Mouse (Mus musculus) hindbrain, embryonic 14.5 days (tissue): ENCODE results near the gene Zfp341. TPM values are rescaled to one million over a fixed set of nuclear protein-coding genes. Genes with fewer than 3 reads are reported as not detected.

Experiments
- ATAC-seq: fragments of 200-750 bp; cut with Nextera tagmentation; 2 replicates; pipeline ENCODE4 v1.8.0; 2017; ENCODE audit warnings: moderate number of reproducible peaks, mild to moderate bottlenecking, moderate TSS enrichment, moderate library complexity; ENCODE audit not compliant: low FRiP score
- DNase-seq: peaks from one replicate; pipeline ENCODE4 v3.0.0-alpha.2; 2015; ENCODE audit warnings: low spot score
- H3K27ac ChIP-seq: fragments of 300-500 bp; sonication (generic); 2 replicates; pipeline ENCODE4 v1.5.1; 2014; ENCODE audit warnings: mild to moderate bottlenecking, moderate library complexity
- H3K27me3 ChIP-seq: fragments of 300-500 bp; sonication (generic); 2 replicates; pipeline ENCODE4 v1.6.1; 2014; ENCODE audit warnings: mild to moderate bottlenecking, low read length, mixed read lengths; ENCODE audit not compliant: control insufficient read depth, insufficient read depth
- H3K36me3 ChIP-seq: fragments of 300-500 bp; sonication (generic); replicated peaks from 2 replicates; pipeline ENCODE4 v1.6.1; 2014; ENCODE audit not compliant: control insufficient read depth, insufficient read depth
- H3K4me1 ChIP-seq: fragments of 300-500 bp; sonication (generic); replicated peaks from 2 replicates; pipeline ENCODE4 v1.6.1; 2014; ENCODE audit warnings: antibody characterized with exemption, low read length, mixed read lengths; ENCODE audit not compliant: control insufficient read depth, insufficient read depth
- H3K4me2 ChIP-seq: fragments of 300-500 bp; sonication (generic); replicated peaks from 2 replicates; pipeline ENCODE4 v1.6.1; 2014; ENCODE audit warnings: mild to moderate bottlenecking, moderate library complexity
- H3K4me3 ChIP-seq: fragments of 300-500 bp; sonication (generic); replicated peaks from 2 replicates; pipeline ENCODE4 v1.5.1; 2014; ENCODE audit warnings: mild to moderate bottlenecking, low read length
- H3K9ac ChIP-seq: fragments of 300-500 bp; sonication (generic); 2 replicates; pipeline ENCODE4 v1.6.1; 2014
- H3K9me3 ChIP-seq: fragments of 300-500 bp; sonication (generic); 2 replicates; pipeline ENCODE4 v1.6.1; 2016; ENCODE audit warnings: low read length; ENCODE audit not compliant: control insufficient read depth
- WGBS: fragments of 180-500 bp; shearing (Covaris S2); extraction: QIAGEN DNeasy Blood & Tissue Kit; methylation state at CpG from one replicate; pipeline ENCODE4 v1.1.7; 2014; 5-methylcytosine and 5-hydroxymethylcytosine counted together
- polyA plus RNA-seq: library from polyadenylated mRNA; unstranded; fragments of >200 nt; fragmentation: Nextera tagmentation; extraction: Ambion mirVana; gene quantifications from 2 replicates; pipeline ENCODE4 v1.2.1, GENCODE M21; 2014

Zfp341 gene
- polyA plus RNA-seq, 1 experiment from 2014 or later: 2.0 TPM

GRCm38 (mm10) chr2:154639115-154639514 lies 26.0 kb downstream of the Zfp341 start:
- no peak for ATAC-seq
- Histone ChIP-seq H3K4me2 (no peak overlapping the region), H3K9me3 (peaks cover 5% of the 10 kb centered on the region; the same call in 1 of the 2 replicates), H3K27ac (no peak overlapping the region), H3K36me3 (peaks cover 71% of the 10 kb centered on the region), H3K9ac (no peak overlapping the region), H3K4me3 (no peak overlapping the region), H3K4me1 (no peaks in the 10 kb centered on the region), H3K27me3 (no peaks in the 10 kb centered on the region)
- 92% methylated on average over 4 of the region's 4 CpGs for WGBS
- no peak for DNase-seq

- no peak for ATAC-seq
- DNase-seq: no peak
- no peak overlapping the region for H3K27ac ChIP-seq
- H3K9me3 ChIP-seq: peaks cover 5% of the 10 kb centered on the region; the same call in 1 of the 2 replicates
- H3K27me3 ChIP-seq: no peaks in the 10 kb centered on the region
- no peak overlapping the region for H3K9ac ChIP-seq
- H3K4me2 ChIP-seq: no peak overlapping the region
- no peak overlapping the region for H3K4me3 ChIP-seq
- 87% methylated on average over 8 of the region's 8 CpGs for WGBS
- H3K36me3 ChIP-seq: peaks cover 69% of the 10 kb centered on the region
- no peaks in the 10 kb centered on the region for H3K4me1 ChIP-seq
Measured at GRCm38 (mm10) chr2:154641176-154641575, 28.1 kb downstream of the Zfp341 start.

DNA sequence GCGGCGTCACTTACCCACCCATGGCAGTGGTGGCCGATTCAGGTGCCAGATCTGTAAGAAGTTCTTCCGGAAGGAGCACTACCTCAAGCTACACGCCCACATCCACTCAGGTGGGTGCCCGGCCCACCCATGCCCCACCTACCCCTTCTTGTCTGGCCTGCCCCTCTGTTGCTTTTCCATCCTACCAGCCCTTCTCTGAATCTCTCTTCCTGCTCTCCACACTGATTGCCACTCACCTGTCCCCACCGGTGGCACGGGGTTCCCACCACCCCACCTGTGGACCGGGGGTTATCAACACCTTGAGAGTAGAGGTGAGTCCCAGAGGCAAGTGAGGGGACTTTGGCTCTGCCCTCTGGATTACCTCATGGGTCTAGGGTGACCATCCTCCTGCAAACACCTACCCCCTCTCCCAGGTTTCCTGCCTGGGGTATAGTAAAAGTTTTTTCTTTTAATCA lies 28.9 kb downstream of the Zfp341 start:
- H3K4me1 ChIP-seq: no peaks in the 10 kb centered on the region
- ATAC-seq (no peak), DNase-seq (no peak)
- H3K4me2 ChIP-seq: no peak overlapping the region
- no peak overlapping the region for H3K4me3 ChIP-seq
- H3K9me3 ChIP-seq: peaks cover 5% of the 10 kb centered on the region; the same call in 1 of the 2 replicates
- H3K27ac ChIP-seq: no peak overlapping the region
- whole genome bisulfite sequencing: 97% methylated on average over 9 of the region's 9 CpGs
- H3K9ac ChIP-seq: no peak overlapping the region
- no peaks in the 10 kb centered on the region for H3K27me3 ChIP-seq
- peaks cover 70% of the 10 kb centered on the region for H3K36me3 ChIP-seq

GRCm38 (mm10) chr2:154642712-154643385 lies 29.8 kb downstream of the Zfp341 start:
- Histone ChIP-seq H3K36me3 (peaks cover 62% of the 10 kb centered on the region), H3K27me3 (no peaks in the 10 kb centered on the region)
- 86% methylated on average over 6 of the region's 6 CpGs for whole genome bisulfite sequencing

GRCm38 (mm10) chr2:154646634-154647033 lies 33.5 kb downstream of the Zfp341 start:
- DNase-seq (no peak), ATAC-seq (no peak)
- no peak overlapping the region for H3K9ac ChIP-seq
- no peak overlapping the region for H3K4me2 ChIP-seq
- no peak overlapping the region for H3K27ac ChIP-seq
- H3K4me1 ChIP-seq: no peaks in the 10 kb centered on the region
- H3K27me3 ChIP-seq: no peaks in the 10 kb centered on the region
- H3K4me3 ChIP-seq: no peak overlapping the region
- peaks cover 37% of the 10 kb centered on the region for H3K36me3 ChIP-seq
- no peaks in the 10 kb centered on the region for H3K9me3 ChIP-seq
- WGBS: 87% methylated on average over 5 of the region's 5 CpGs

More at GRCm38 (mm10) chr2:154642712-154643385, 29.8 kb downstream of the Zfp341 start:
- H3K27ac ChIP-seq: no peak overlapping the region
- no peak overlapping the region for H3K9ac ChIP-seq
- H3K4me3 ChIP-seq: no peak overlapping the region
- no peak overlapping the region for H3K4me2 ChIP-seq
- no peak for ATAC-seq
- H3K9me3 ChIP-seq: peaks cover 5% of the 10 kb centered on the region; the same call in 1 of the 2 replicates
- no peaks in the 10 kb centered on the region for H3K4me1 ChIP-seq
- DNase-seq: no peak

DNA sequence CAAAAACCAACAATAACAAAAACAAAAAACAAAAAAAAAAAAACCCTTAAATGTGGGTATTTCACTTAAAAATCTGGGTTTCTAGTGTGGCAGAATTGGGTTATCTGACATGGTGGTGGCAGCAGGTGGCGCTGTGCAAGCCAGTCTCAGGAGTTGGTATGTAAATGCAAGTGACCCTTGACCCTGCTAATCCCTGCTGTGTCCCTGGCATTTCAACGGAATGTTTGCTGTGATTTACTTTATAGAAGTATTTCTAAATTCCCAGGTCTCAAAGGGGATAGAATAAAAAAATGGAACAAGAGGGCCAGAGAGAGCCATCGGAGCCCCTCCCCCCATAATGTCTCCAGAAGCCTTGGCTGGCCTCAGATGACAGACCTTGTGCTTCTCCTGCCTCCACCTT lies 35.0 kb downstream of the Zfp341 start:
- Histone ChIP-seq H3K27me3 (no peaks in the 10 kb centered on the region), H3K27ac (no peak overlapping the region), H3K36me3 (peaks cover 32% of the 10 kb centered on the region), H3K4me2 (no peak overlapping the region), H3K4me3 (no peak overlapping the region), H3K4me1 (no peaks in the 10 kb centered on the region), H3K9me3 (no peaks in the 10 kb centered on the region), H3K9ac (no peak overlapping the region)
- DNase-seq (peak; percentile 46), ATAC-seq (no peak)
- WGBS: 25% methylated on average over 3 of the region's 3 CpGs

DNA sequence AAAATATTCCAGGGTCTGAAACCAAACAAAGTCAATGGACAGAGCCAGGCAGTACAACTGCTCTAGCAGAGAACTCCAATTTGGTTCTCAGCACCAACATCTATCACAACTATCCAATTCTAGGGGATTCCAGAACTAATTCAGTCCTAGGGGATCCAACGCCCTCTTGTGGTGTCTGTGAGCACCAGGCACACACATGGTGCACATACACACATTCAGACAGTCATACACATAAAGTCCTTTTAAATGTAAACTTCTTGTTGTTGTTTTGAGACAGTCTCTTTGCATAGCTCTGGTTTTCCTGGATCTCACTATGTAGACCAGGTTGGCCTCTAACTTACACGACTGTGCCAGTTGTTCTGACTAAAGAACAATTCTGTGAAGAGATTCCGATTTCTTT lies 37.3 kb downstream of the Zfp341 start:
- no peak overlapping the region for H3K9ac ChIP-seq
- no peak overlapping the region for H3K4me3 ChIP-seq
- no peaks in the 10 kb centered on the region for H3K27me3 ChIP-seq
- H3K27ac ChIP-seq: no peak overlapping the region
- 79% methylated on average over 3 of the region's 3 CpGs for WGBS
- ATAC-seq (no peak), DNase-seq (no peak)
- no peak overlapping the region for H3K4me2 ChIP-seq
- no peaks in the 10 kb centered on the region for H3K4me1 ChIP-seq
- no peaks in the 10 kb centered on the region for H3K9me3 ChIP-seq
- H3K36me3 ChIP-seq: peaks cover 10% of the 10 kb centered on the region

GRCm38 (mm10) chr2:154651363-154651762 lies 38.3 kb downstream of the Zfp341 start, which contains the start of gene Chmp4b:
Chmp4b (plus strand) TSS chr2:154651705.
- 0 out of 2 replicates have a peak, but pooled peaks cover 2% of the 10 kb centered on the region for H3K36me3 ChIP-seq
- no peak within 1 kb of the TSS for H3K4me3 ChIP-seq
- ATAC-seq (no peak), DNase-seq (no peak)
- no peaks in the 10 kb centered on the region for H3K9me3 ChIP-seq
- WGBS: 58% methylated on average over 8 of the region's 8 CpGs
- no peak within 1 kb of the TSS for H3K4me2 ChIP-seq
- 0 out of 2 replicates have a peak, but pooled peaks cover 2% of the 10 kb centered on the region for H3K4me1 ChIP-seq
- H3K27ac ChIP-seq: no peak within 1 kb of the TSS
- H3K9ac ChIP-seq: no peak within 1 kb of the TSS
- H3K27me3 ChIP-seq: no peaks in the 10 kb centered on the region

DNA sequence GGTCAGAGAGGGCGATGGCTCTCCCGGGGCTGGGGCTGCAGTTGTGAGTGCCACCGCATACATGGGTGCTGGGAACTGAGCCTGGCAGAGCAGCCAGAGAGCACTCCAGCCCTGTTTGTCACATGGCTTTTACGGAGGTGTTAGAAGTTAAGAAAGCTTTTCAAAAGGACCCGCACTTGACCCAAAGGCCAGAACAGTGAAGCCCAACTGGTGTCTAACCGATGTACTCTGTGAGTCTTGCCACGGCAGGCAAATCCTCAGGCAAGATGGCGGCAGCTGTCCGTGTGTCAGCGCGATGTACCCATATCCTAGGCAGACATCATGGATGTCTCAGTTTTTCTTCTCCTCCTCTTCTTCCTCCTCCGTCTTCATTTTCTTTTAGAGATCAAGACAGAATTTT lies 41.9 kb downstream of the Zfp341 start:
- 97% methylated on average over 12 of the region's 12 CpGs for WGBS
- Histone ChIP-seq H3K9ac (no peak overlapping the region), H3K36me3 (no peaks in the 10 kb centered on the region), H3K27ac (no peak overlapping the region), H3K9me3 (no peaks in the 10 kb centered on the region), H3K4me2 (no peak overlapping the region), H3K4me3 (no peak overlapping the region), H3K4me1 (peaks cover 25% of the 10 kb centered on the region), H3K27me3 (no peaks in the 10 kb centered on the region)
- DNase-seq (no peak), ATAC-seq (no peak)
